Mouse (Mus musculus) heart, embryonic 13.5 days (tissue): ENCODE results near the gene Sept9. TPM values are rescaled to one million over a fixed set of nuclear protein-coding genes. Genes with fewer than 3 reads are reported as not detected.
"Not testable (repeated sequence)": the region's sequence is repeated elsewhere in the genome, so short reads cannot be mapped to it uniquely, and the experiment has no call there.

Experiments used
- ATAC-seq: fragments of 200-750 bp; cut with Nextera tagmentation; 2 replicates; pipeline ENCODE4 v1.8.0; 2017; ENCODE audit warnings: moderate TSS enrichment; ENCODE audit not compliant: insufficient number of reproducible peaks, low FRiP score, low TSS enrichment; ENCODE audit errors: extremely low read depth
- H3K27ac ChIP-seq: fragments of 300-500 bp; sonication (generic); replicated peaks from 2 replicates; pipeline ENCODE4 v1.5.1; 2015; ENCODE audit warnings: moderate library complexity, mild to moderate bottlenecking, inconsistent platforms
- H3K27me3 ChIP-seq: fragments of 300-500 bp; sonication (generic); replicated peaks from 2 replicates; pipeline ENCODE4 v1.6.1; 2015; ENCODE audit warnings: mild to moderate bottlenecking, inconsistent platforms
- H3K36me3 ChIP-seq: fragments of 300-500 bp; sonication (generic); 2 replicates; pipeline ENCODE4 v1.6.1; 2015; ENCODE audit warnings: mild to moderate bottlenecking, inconsistent platforms
- H3K4me1 ChIP-seq: fragments of 300-500 bp; sonication (generic); 2 replicates; pipeline ENCODE4 v1.6.1; 2015; ENCODE audit warnings: inconsistent platforms
- H3K4me2 ChIP-seq: fragments of 300-500 bp; sonication (generic); 2 replicates; pipeline ENCODE4 v1.6.1; 2015; ENCODE audit warnings: inconsistent platforms, mild to moderate bottlenecking, moderate library complexity
- H3K4me3 ChIP-seq: fragments of 300-500 bp; sonication (generic); 2 replicates; pipeline ENCODE4 v1.5.1; 2015; ENCODE audit warnings: moderate library complexity, mild to moderate bottlenecking, inconsistent platforms
- H3K9ac ChIP-seq: fragments of 300-500 bp; sonication (generic); 2 replicates; pipeline ENCODE4 v1.6.1; 2015; ENCODE audit warnings: inconsistent platforms, mild to moderate bottlenecking, moderate library complexity
- H3K9me3 ChIP-seq: fragments of 300-500 bp; sonication (generic); 2 replicates; pipeline ENCODE4 v1.6.1; 2016; ENCODE audit warnings: inconsistent platforms
- WGBS: fragments of 180-500 bp; shearing (Covaris S2); methylation state at CpG from one replicate; pipeline ENCODE4 v1.1.7; 2015; ENCODE audit warnings: mixed read lengths; 5-methylcytosine and 5-hydroxymethylcytosine counted together
- polyA plus RNA-seq: library from polyadenylated mRNA; unstranded; fragments of >200 nt; fragmentation: Nextera tagmentation; extraction: Ambion mirVana; gene quantifications from 2 replicates; pipeline ENCODE4 v1.2.1, GENCODE M21; 2015

Gene Sept9
- polyA plus RNA-seq, 1 experiment from 2014 or later: 75.5 TPM

DNA sequence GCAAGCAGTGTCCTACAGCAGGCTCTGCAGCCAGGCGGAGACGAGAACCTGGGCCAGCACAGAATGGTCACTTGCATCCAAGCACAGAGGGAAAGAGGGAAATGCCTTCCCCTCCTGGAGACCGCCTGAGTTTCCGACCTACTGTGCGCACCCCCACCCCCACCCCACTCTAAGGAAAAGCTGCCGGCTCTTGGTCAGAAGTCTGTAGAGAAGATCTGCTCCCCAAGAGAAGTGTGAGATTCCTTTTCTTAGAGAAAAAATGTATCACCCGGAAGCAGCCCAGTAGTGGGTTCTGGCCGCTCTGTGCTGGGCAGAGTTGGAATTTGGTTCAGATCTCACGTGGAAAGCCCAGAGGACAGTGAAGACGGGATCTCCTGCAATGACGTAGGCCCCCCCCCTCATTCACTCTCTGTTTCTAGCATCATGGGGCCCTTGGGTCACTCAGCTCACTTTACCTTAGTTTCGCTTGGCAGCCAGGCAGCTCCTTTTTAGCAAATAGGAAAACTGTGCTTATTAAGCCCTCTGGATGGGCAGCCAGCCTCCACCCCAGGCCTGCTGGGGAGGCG, 133.8 kb downstream of the Sept9 start:
- Histone ChIP-seq H3K4me1 (peaks cover 76% of the 10 kb centered on the region), H3K27me3 (no peaks in the 10 kb centered on the region), H3K9me3 (no peaks in the 10 kb centered on the region), H3K4me3 (peak overlapping the region; percentile 64), H3K9ac (peak overlapping the region; percentile 87), H3K4me2 (peak overlapping the region; percentile 89), H3K27ac (peak overlapping the region; percentile 90), H3K36me3 (no peaks in the 10 kb centered on the region)
- 26% methylated on average over 13 of the region's 13 CpGs for WGBS
- no peak for ATAC-seq

DNA sequence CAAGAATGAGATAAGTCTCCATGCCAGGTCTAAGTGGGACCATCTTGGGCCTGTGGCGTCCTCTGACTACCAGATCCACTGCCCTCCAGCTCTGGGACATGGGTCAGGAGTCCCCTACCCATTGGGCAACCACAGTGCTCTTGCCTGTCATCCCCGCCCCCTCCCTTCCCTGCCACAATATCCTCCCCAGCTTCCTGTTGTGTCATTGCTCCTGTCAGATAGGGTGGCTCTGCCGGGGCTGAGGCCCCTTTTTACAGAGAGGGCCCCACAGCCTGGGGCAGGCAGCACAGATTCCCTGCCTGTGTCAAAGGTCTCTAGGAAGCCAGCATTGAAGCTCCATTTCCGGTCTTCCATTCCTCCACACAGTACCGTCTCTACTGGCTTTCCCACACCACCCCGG, 134.6 kb downstream of the Sept9 start:
- 29% methylated on average over 6 of the region's 6 CpGs for WGBS
- Histone ChIP-seq H3K4me2 (peak overlapping the region; percentile 89), H3K9ac (peak overlapping the region; percentile 87), H3K36me3 (no peaks in the 10 kb centered on the region), H3K27ac (peak overlapping the region; percentile 90), H3K9me3 (no peaks in the 10 kb centered on the region), H3K4me3 (peak overlapping the region; percentile 64), H3K4me1 (peaks cover 84% of the 10 kb centered on the region), H3K27me3 (no peaks in the 10 kb centered on the region)
- ATAC-seq: no peak

DNA sequence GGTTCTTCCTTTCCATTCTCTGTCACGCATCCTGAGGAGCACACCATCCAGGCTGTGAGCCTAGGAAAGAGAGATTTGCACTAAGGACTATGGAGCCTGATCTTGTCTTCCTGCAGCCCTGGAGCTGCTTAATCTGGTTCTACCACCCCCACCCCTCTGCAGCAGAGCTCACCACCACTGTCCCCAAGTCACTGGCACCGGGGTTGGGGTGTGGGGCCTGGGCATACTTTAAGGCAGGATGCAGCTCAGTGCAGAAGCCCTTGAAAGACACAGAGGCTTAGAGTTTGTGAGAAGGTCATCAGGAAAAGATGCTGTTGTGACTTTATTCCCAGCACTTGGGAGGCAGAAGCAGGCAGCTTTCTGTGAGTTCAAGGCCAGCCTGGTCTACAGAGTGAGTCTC, 135.7 kb downstream of the Sept9 start:
- H3K4me3 ChIP-seq: no peak overlapping the region
- 0 out of 2 replicates have a peak, but pooled peaks cover 3% of the 10 kb centered on the region for H3K36me3 ChIP-seq
- H3K27me3 ChIP-seq: no peaks in the 10 kb centered on the region
- H3K9ac ChIP-seq: peak overlapping the region; percentile 87; the same call in 1 of the 2 replicates
- H3K4me2 ChIP-seq: peak overlapping the region; percentile 89; the same call in 1 of the 2 replicates
- no peak for ATAC-seq
- WGBS: 70% methylated on average over 2 of the region's 2 CpGs
- H3K4me1 ChIP-seq: peaks cover 91% of the 10 kb centered on the region
- 0 out of 2 replicates have a peak overlapping the region, but pooled peaks have one; percentile 12 for H3K27ac ChIP-seq
- no peaks in the 10 kb centered on the region for H3K9me3 ChIP-seq

DNA sequence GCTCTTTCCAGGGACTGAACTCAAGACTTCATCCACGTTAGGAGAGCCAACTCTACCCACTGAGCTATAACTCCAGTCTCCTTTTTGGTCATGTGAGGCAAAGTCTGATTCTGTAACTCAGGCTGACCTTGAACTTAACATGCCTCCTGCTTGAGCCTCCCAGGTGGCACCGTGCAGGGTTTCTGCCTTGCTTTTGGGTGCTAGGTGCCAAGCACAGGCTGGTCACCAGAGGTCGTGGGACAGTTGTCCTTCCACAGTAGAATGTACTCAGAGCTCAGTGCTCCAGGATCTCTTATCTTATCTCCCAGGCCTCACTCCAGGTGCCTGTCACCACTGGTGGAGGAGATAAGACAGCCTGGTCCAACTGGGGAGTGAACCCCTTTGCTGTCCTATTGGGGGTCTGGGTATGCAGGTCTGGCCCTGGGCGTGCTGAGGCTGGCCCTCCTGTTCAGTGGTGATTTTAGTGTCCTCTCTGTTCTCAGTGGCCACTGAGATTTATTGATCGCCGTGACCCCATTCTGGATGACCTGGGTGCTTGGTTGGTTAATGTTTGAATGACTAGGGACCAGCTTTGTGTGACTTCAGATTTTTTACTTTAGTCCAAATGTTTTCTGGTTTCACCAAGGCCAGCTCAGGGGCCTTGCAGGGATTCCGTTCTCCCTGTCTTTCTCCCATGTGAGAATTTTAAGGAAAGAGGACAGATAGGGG, 136.8 kb downstream of the Sept9 start:
- no peak for ATAC-seq
- WGBS: 51% methylated on average over 7 of the region's 7 CpGs

DNA sequence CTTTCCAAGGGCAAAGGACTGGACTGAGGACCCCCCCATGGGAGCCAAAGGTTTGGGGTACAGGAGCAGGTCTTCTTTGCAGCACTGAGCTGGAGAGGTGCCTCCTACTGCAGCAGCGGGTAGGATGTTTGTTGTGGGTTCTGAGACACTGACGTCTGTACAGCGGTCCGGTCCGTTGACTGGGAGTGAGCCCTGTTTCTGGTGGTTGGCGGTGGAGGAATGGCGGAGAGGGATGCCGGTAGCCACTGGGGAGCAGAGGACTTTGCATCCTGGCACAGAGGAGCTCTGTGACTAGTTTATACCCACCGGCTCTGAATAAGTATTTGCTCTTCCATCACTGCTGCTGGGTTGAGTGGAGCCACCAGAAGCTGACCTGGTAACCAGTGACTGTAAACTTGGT, 138.3 kb downstream of the Sept9 start:
- Histone ChIP-seq H3K9me3 (no peaks in the 10 kb centered on the region), H3K4me3 (no peak overlapping the region), H3K27ac (no peak overlapping the region), H3K9ac (0 out of 2 replicates have a peak overlapping the region, but pooled peaks have one; percentile 4), H3K36me3 (0 out of 2 replicates have a peak, but pooled peaks cover 3% of the 10 kb centered on the region), H3K27me3 (no peaks in the 10 kb centered on the region), H3K4me2 (no peak overlapping the region), H3K4me1 (peaks cover 91% of the 10 kb centered on the region)
- no peak for ATAC-seq
- 88% methylated on average over 9 of the region's 9 CpGs for WGBS

More for the DNA sequence above, 136.8 kb downstream of the Sept9 start:
- Histone ChIP-seq H3K4me1 (peaks cover 91% of the 10 kb centered on the region), H3K4me2 (no peak overlapping the region), H3K9ac (peak overlapping the region; percentile 30; the same call in 1 of the 2 replicates), H3K9me3 (no peaks in the 10 kb centered on the region), H3K36me3 (0 out of 2 replicates have a peak, but pooled peaks cover 3% of the 10 kb centered on the region), H3K27me3 (no peaks in the 10 kb centered on the region), H3K4me3 (no peak overlapping the region), H3K27ac (0 out of 2 replicates have a peak overlapping the region, but pooled peaks have one; percentile 9)

DNA sequence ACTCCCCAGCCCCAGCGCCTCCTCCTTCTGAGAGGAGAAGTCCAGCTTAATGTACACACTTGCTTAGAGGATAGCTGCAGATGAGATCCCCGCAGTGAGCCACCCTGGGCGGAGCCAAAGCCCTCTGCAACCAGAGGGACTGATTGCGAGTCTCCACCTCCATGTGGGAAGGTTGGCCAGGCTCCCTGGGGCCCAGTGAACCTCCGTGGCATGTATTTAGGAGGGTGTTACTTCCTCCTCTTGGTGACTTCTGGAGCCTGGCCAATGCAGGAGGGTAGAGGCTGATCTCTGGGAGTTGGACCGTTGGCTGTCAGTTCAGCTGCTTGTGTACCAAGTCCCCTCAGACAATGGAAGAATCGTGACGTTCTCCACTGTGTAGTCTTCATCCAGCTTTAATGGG, 139.0 kb downstream of the Sept9 start:
- H3K9ac ChIP-seq: 0 out of 2 replicates have a peak overlapping the region, but pooled peaks have one; percentile 4
- H3K9me3 ChIP-seq: no peaks in the 10 kb centered on the region
- ATAC-seq: no peak
- no peaks in the 10 kb centered on the region for H3K27me3 ChIP-seq
- H3K4me1 ChIP-seq: peaks cover 91% of the 10 kb centered on the region
- H3K4me3 ChIP-seq: no peak overlapping the region
- peak overlapping the region; percentile 67 for H3K27ac ChIP-seq
- WGBS: 24% methylated on average over 8 of the region's 8 CpGs
- H3K36me3 ChIP-seq: 0 out of 2 replicates have a peak, but pooled peaks cover 3% of the 10 kb centered on the region
- H3K4me2 ChIP-seq: 0 out of 2 replicates have a peak overlapping the region, but pooled peaks have one; percentile 1

DNA sequence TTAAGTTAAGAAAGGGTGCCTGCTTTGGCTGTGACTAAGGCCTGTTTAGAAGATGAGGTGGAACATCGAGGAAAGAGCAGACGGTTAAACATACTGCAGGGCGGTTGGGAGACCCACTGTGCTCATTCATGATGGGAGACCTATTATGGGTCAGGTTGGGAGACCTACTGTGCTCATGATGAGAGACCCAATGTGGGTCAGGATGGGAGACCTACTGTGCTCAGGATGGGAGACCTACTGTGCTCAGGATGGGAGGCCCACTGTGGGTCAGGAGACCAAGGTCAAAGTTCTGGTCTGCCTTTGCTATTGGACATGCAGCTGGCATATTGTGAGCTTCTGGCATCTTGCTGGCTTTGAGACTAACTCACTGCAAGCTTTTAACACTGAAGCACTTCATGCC, 139.6 kb downstream of the Sept9 start:
- WGBS: 78% methylated on average over 3 of the region's 3 CpGs
- no peaks in the 10 kb centered on the region for H3K27me3 ChIP-seq

DNA sequence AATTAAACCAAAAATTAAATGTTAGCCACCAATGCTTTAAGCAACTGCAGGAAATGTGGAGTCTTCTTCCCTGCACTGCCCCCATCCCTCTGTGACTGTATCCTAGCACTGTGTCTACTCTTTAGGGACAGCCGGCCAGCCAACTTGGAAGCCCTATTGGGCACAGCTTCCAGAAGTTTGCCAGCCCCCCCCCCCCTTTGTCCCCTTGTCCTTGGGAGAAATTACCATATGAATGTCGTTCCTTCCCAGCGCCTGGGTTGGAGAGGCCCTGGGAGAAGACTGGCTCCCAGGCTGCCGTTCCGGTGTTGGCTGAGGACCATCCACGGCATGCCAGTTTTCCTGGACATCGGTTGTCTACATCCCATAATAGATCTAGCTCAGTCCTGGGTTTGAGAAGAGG, 141.8 kb downstream of the Sept9 start:
- ATAC-seq: no peak
- 54% methylated on average over 7 of the region's 7 CpGs for WGBS
- H3K9me3 ChIP-seq: no peaks in the 10 kb centered on the region

More for the DNA sequence above, 139.6 kb downstream of the Sept9 start:
- Histone ChIP-seq H3K36me3 (0 out of 2 replicates have a peak, but pooled peaks cover 3% of the 10 kb centered on the region), H3K27ac (peak overlapping the region; percentile 67), H3K9me3 (no peaks in the 10 kb centered on the region), H3K4me2 (0 out of 2 replicates have a peak overlapping the region, but pooled peaks have one; percentile 1), H3K4me1 (peaks cover 91% of the 10 kb centered on the region), H3K4me3 (no peak overlapping the region), H3K9ac (no peak overlapping the region)
- no peak for ATAC-seq

DNA sequence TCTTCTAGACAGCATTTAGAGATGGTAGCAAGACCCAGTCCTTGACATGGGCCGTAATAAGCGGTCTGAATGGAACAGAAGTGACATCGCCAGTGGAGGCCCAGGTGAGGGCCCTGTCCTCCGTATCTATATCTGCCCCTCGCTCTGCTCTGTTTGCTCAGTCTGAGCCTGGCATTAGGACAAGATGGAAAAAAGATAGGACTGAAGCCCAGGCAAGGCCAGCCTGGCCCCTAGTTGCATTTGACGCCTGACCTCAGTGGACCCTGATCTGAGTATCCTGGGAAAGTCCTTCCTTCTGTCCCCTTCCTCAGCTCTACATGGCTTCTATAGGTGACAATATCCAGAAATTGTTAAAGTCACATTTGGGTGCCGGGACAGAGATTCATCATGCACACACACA, 142.6 kb downstream of the Sept9 start:
- 0 out of 2 replicates have a peak overlapping the region, but pooled peaks have one; percentile 24 for H3K27ac ChIP-seq
- H3K4me1 ChIP-seq: peaks cover 96% of the 10 kb centered on the region
- WGBS: 86% methylated on average over 7 of the region's 7 CpGs
- 0 out of 2 replicates have a peak, but pooled peaks cover 3% of the 10 kb centered on the region for H3K36me3 ChIP-seq
- H3K4me2 ChIP-seq: no peak overlapping the region
- H3K9me3 ChIP-seq: no peaks in the 10 kb centered on the region
- no peaks in the 10 kb centered on the region for H3K27me3 ChIP-seq
- ATAC-seq: no peak
- no peak overlapping the region for H3K4me3 ChIP-seq
- H3K9ac ChIP-seq: no peak overlapping the region

More for the DNA sequence above, 141.8 kb downstream of the Sept9 start:
- Histone ChIP-seq H3K4me2 (no peak overlapping the region), H3K4me1 (peaks cover 91% of the 10 kb centered on the region), H3K9ac (no peak overlapping the region; the same call in 1 of the 2 replicates), H3K27me3 (no peaks in the 10 kb centered on the region), H3K36me3 (0 out of 2 replicates have a peak, but pooled peaks cover 3% of the 10 kb centered on the region), H3K4me3 (no peak overlapping the region), H3K27ac (peak overlapping the region; percentile 24; the same call in 1 of the 2 replicates)

DNA sequence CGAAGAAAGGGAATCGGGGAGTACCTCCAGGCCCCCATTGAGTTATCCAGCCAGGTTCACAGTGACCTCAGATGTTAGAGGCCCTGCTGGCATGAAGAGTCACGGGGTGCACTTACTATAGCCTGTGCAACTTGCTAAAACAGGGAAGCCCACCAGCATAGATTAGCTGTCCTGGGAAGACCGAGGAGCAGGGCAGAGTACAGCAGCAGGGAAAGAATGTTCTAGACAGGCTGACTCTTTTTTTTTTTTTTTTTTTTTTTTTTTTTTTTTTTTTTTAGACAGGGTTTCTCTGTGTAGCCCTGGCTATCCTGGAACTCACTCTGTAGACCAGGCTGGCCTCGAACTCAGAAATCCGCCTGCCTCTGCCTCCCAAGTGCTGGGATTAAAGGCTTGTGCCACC, 143.0 kb downstream of the Sept9 start:
- H3K27ac ChIP-seq, H3K4me3 ChIP-seq, H3K4me2 ChIP-seq, ATAC-seq, H3K9ac ChIP-seq, H3K9me3 ChIP-seq, H3K27me3 ChIP-seq, H3K36me3 ChIP-seq: not testable (repeated sequence)
- peaks cover 98% of the 10 kb centered on the region for H3K4me1 ChIP-seq
- WGBS: 83% methylated on average over 6 of the region's 6 CpGs

DNA sequence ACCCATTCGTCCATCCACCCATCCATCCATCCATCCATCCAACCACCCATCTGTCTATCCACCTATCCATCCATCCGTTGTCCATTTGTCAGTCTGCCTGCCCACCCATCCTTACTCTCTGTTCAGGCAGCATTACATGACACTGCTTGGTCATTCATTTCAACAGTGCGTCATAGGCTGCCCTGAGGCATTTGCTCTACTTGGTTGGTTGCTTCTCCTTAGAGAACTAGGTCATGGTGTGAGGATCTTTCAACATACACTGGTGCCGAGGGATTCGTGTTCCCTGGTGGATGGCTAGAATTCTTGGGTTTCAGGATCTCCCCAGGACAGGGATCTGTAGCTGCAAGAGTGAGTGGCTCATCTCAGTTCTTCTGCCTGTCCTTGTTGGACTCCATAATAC, 144.3 kb downstream of the Sept9 start:
- WGBS: 73% methylated on average over 5 of the region's 5 CpGs
- H3K27ac ChIP-seq: peak overlapping the region; percentile 87; the same call in 1 of the 2 replicates
- H3K4me2 ChIP-seq: no peak overlapping the region
- H3K4me3 ChIP-seq: no peak overlapping the region
- 0 out of 2 replicates have a peak overlapping the region, but pooled peaks have one; percentile 70 for H3K9ac ChIP-seq
- H3K4me1 ChIP-seq: peaks cover 98% of the 10 kb centered on the region
- no peak for ATAC-seq
- no peaks in the 10 kb centered on the region for H3K9me3 ChIP-seq
- H3K27me3 ChIP-seq: no peaks in the 10 kb centered on the region
- H3K36me3 ChIP-seq: 0 out of 2 replicates have a peak, but pooled peaks cover 3% of the 10 kb centered on the region
